Mouse (Mus musculus) left cerebral cortex, postnatal 10 days (tissue): ENCODE results near the gene Gsta3. TPM values are rescaled to one million over a fixed set of nuclear protein-coding genes. Genes with fewer than 3 reads are reported as not detected.
A peak's percentile ranks its signal among the peaks of the same experiment; 100 is the strongest.
"Not testable (repeated sequence)": the region's sequence is repeated elsewhere in the genome, so short reads cannot be mapped to it uniquely, and the experiment has no call there.

Experiments
- DNase-seq, 2 experiments: peaks; one replicate each; pipeline ENCODE4 v3.0.0; 2021 to 2022; ENCODE audit warnings: low spot score in 2 of 2, mixed read lengths in 1 of 2; ENCODE audit errors: extremely low spot score in 1 of 2
- intact Hi-C: fragments of 180-260 bp; cut with DNase I; formaldehyde crosslinking; loops from one replicate; pipeline ENCODE4 v1.15.1; 2025
- total RNA-seq, 2 experiments: library from RNA; stranded (reverse); gene quantifications; 2 replicates each; pipeline ENCODE4 v1.2.3; 2021

Gene Gsta3
- total RNA-seq, 2 experiments from 2014 or later: 0.61 to 0.71 TPM

DNA sequence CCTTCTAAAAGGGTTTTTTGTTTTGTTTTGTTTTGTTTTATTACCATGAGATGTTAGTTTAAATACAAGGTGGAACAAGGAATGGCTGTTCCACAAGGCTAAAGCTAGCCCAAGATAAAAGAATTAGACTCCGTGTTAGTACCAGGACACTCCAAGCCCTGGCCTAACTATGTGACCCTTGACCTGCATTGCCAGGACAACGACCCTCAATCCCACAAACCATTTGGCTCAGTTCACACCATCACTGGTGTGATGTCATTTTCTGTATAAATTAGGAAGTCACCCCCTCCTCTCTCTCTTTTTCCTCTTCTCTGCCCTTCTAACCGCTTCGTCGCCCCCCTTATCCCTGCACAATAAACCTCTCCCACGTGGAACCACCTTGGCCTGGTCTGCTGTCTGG is 11.3 kb downstream of the Gsta3 start:
- intact Hi-C loops: no loop called here
- no peak for DNase-seq

DNA sequence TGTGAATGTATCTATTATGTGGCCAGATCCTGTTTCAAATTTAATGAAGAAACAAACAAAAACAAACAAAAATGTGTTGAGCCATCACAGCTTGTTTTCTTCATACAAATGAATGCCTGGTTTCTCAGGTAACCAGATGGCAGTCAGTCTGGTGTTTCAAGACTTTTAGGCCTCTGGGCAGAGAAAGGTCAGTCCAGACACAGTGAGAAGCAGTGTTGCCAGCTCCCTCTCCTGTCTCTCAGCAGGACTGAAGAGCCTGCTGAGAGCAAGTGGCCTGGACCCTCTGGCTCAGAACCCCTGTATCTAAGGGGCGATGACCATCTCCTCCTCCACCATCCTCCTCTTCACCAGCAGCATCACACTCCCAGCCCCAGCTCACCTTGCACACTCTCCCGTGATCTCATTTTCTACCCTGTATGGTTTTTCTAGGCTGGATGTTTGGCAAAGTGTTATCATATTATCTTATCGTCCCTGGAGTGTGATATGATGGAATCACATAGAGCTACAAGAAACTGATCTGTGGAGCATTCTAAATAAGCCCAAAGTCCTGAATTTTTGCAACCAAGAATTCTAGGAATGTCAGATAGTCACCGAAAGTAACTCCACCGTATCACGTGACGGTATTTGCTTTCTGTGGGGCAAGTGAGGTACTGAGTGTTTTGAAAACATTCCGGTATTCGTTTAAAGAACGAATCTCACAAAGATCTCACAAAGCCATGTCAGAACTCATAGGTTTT is 12.3 kb downstream of the Gsta3 start:
- no peak for DNase-seq
- intact Hi-C loops: no loop called here

- DNase-seq: no peak
- intact Hi-C loops: no loop called here
These were observed 12.9 kb downstream of the Gsta3 start for GRCm38 (mm10) chr1:21253303-21253650.

- intact Hi-C loops: no loop called here
- DNase-seq: no peak
These were observed 13.5 kb downstream of the Gsta3 start for GRCm38 (mm10) chr1:21253856-21254255.

- intact Hi-C loops: no loop called here
- DNase-seq: no peak
These were observed 15.4 kb downstream of the Gsta3 start for GRCm38 (mm10) chr1:21255625-21256345.

GRCm38 (mm10) chr1:21256391-21256790 is 16.0 kb downstream of the Gsta3 start:
- intact Hi-C loops: no loop called here
- DNase-seq: no peak

DNA sequence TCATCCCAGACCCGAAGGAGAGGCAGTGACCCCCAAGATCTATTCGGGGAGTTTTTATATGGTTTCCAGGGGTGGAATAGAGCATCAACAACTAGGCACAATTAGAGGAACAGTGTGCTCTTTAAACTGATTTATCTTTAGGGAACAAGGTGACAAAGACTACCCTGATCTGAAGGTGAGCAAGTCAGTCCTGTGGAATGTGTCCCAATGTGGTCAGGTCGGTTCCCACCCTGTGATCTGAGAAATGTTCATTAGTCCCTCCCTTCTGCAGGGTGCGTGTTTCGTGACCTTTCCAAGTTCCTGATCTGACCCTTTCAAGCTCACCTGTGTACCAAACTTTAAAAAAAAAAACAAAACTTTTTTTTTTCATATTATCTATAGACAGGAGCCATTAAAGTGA is 16.5 kb downstream of the Gsta3 start:
- intact Hi-C loops: no loop called here
- DNase-seq: no peak

GRCm38 (mm10) chr1:21259981-21260380 is 19.6 kb downstream of the Gsta3 start:
- intact Hi-C loops, DNase-seq: not testable (repeated sequence)

DNA sequence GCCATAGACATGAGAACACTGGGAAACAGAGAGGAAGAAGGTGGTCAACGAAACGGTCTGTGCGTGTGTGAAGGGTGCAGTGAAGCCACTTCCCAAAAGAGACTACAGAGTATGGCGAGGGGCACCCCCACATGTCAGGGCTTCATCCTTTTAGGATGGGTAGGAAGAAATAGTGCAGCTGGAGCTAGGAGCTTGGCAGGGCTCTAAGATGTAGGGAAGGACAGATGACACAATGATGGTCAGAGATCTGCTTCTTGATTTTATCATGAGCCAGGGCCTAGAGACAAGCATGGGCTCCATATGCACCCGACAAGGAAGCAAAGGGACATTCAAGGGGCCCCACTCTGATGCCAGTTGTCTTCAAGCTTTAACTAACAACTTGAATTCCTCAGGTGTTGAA is 22.0 kb downstream of the Gsta3 start:
- intact Hi-C loops: no loop called here
- DNase-seq: no peak

DNA sequence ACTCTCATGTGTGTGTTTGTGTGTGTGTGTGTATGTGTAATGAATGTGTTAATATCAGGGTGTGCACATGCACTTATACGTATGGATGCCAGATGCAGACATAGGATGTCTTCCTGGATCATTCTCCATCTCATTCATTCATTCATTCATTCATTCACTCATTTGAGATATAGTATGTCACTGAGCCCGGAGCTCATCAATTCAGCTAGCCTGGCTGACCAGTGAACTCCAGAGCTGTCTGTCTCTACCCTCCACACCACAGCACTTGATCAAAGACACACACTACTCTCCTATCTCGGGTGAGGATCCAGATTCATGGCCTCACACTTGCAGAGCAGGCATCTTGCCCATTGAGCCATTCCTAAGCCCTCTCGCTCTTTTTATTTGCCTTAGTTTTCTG is 23.6 kb downstream of the Gsta3 start:
- intact Hi-C loops: no loop called here
- no peak for DNase-seq

GRCm38 (mm10) chr1:21264747-21265146 is 24.4 kb downstream of the Gsta3 start:
- intact Hi-C loops: no loop called here
- no peak for DNase-seq

DNA sequence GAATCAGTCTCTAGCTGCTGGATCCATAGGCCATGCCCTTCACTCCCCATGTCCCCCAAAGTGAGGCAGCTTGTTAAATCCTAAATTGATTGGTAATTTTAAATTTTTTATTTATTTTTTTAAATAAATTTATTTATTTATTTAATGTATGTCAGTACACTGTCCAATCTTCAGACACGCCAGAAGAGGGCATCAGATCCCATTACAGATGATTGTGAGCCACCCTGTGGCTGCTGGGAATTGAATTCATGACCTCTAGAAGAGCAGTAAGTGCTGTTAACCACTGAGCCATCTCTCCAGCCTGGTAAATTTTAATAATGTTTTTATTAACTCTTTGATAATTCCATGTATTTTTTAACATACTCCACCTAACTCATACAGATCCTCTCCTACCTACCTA is 26.4 kb downstream of the Gsta3 start:
- intact Hi-C loops: no loop called here
- no peak for DNase-seq

GRCm38 (mm10) chr1:21267466-21267865 is 27.1 kb downstream of the Gsta3 start:
- intact Hi-C loops, DNase-seq: not testable (repeated sequence)

GRCm38 (mm10) chr1:21271343-21272055 is 31.1 kb downstream of the Gsta3 start:
- intact Hi-C loops: loop anchor here (5.0 kb wide), 1 partner anchor 54 kb away; the partner anchor contains the start of gene Tmem14a
- DNase-seq: peak in 1 of 2 experiments; percentile 82

- intact Hi-C loops: loop anchor here (5.0 kb wide), 1 partner anchor 55 kb away; the partner anchor contains the start of gene Tmem14a
- peak in 1 of 2 experiments; percentile 62 for DNase-seq
These were observed 31.7 kb downstream of the Gsta3 start for GRCm38 (mm10) chr1:21272056-21272431.

DNA sequence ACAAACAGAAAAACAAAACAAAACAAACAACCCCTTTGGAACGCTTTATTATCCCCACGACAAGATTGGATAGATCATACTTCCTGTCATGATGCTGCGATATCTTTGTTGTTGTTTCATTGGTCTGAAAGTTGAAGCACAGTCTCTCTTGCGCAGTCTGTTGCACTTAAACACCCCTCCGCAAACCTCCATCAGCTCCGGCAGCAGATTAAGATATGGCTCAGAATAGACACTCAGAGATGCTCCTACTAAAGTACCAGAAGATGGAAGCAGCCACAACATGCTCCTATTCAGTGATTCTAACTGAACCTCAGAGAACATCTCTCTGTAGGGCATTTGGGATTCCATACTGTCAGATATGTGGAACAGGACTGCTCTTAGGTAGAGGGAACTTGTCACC is 32.7 kb downstream of the Gsta3 start:
- no peak for DNase-seq
- intact Hi-C loops: loop anchor here (5.0 kb wide), 1 partner anchor 56 kb away; the partner anchor contains the start of gene Tmem14a

DNA sequence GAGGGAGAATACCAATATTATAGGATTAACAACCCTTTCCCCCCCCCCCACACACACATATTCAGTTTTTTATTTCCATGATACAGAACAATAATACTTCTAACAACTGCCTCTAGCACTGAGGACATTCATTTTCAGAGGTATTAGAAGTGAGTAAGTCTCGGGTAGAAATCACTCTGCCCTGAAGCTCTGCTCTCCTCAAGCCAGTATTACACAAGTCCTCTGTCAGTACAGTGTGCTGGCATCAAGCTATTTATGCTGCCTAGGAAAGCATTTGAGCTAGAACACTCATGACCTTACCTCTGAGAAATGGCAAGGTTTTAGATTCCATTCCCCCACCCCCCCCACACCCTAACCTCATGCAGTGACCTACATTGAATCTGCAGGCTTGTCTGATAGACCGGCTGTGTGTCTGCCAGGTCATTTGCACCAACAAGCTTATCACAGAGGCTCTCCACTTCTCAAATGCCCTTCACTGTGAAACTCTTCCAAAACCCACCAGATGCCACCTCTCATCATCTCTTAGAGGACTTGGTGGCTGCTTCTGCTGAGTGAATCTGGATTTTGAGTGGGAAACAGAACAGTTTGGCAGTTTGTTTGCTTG is 34.1 kb downstream of the Gsta3 start:
- DNase-seq: no peak
- intact Hi-C loops: loop anchor here (5.0 kb wide), 2 partner anchors 57 to 67 kb away; partner anchors contain the start of gene Tmem14a

- intact Hi-C loops: loop anchor here (5.0 kb wide), 1 partner anchor 68 kb away; no protein-coding TSS in a partner anchor
- DNase-seq: not testable (repeated sequence)
These were observed 35.0 kb downstream of the Gsta3 start for GRCm38 (mm10) chr1:21275366-21275765.

DNA sequence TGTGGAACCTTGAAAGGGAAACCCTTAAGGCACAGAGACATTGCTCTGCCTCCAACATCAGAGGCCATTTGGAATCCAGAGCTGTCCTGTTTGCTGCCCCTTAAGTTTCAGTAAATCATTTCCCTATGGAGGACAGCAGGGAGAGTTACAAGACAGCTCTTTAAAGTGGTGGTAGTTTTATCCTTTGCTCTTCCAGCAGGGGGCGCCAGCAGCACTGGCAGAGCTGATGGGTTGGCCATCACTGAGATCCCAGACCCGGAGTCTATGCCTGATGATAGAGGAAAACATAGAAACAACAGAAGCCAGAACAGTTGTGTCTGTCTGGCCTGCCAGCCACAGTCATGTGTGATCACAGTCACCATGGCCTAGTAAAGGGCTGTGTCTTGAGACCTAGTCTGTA is 35.8 kb downstream of the Gsta3 start:
- DNase-seq: not testable (repeated sequence)
- intact Hi-C loops: loop anchor here (5.0 kb wide), 1 partner anchor 69 kb away; no protein-coding TSS in a partner anchor
